Mouse (Mus musculus) heart, embryonic 15.5 days (tissue): ENCODE results near the gene Fcamr. TPM values are rescaled to one million over a fixed set of nuclear protein-coding genes. Genes with fewer than 3 reads are reported as not detected.

Source experiments
- ATAC-seq: fragments of 200-750 bp; cut with Nextera tagmentation; replicated peaks from 2 replicates; pipeline ENCODE4 v1.8.0; 2017; ENCODE audit warnings: low read depth, moderate TSS enrichment; ENCODE audit not compliant: insufficient number of reproducible peaks, insufficient read depth, low FRiP score
- H3K27ac ChIP-seq: fragments of 300-500 bp; sonication (generic); 2 replicates; pipeline ENCODE4 v1.5.1; 2015; ENCODE audit warnings: mild to moderate bottlenecking, inconsistent platforms
- H3K27me3 ChIP-seq: fragments of 300-500 bp; sonication (generic); 2 replicates; pipeline ENCODE4 v1.6.1; 2015; ENCODE audit warnings: inconsistent platforms
- H3K36me3 ChIP-seq: fragments of 300-500 bp; sonication (generic); 2 replicates; pipeline ENCODE4 v1.6.1; 2015; ENCODE audit warnings: mild to moderate bottlenecking, inconsistent platforms
- H3K4me1 ChIP-seq: fragments of 300-500 bp; sonication (generic); replicated peaks from 2 replicates; pipeline ENCODE4 v1.6.1; 2015; ENCODE audit warnings: inconsistent platforms
- H3K4me2 ChIP-seq: fragments of 300-500 bp; sonication (generic); 2 replicates; pipeline ENCODE4 v1.6.1; 2015; ENCODE audit warnings: inconsistent platforms, mild to moderate bottlenecking, moderate library complexity
- H3K4me3 ChIP-seq: fragments of 300-500 bp; sonication (generic); 2 replicates; pipeline ENCODE4 v1.5.1; 2015; ENCODE audit warnings: mild to moderate bottlenecking, inconsistent platforms
- H3K9ac ChIP-seq: fragments of 300-500 bp; sonication (generic); 2 replicates; pipeline ENCODE4 v1.6.1; 2015; ENCODE audit warnings: mild to moderate bottlenecking, inconsistent platforms
- H3K9me3 ChIP-seq: fragments of 300-500 bp; sonication (generic); replicated peaks from 2 replicates; pipeline ENCODE4 v1.6.1; 2016; ENCODE audit warnings: inconsistent platforms
- WGBS: fragments of 180-500 bp; shearing (Covaris S2); methylation state at CpG from one replicate; pipeline ENCODE4 v1.1.7; 2015; ENCODE audit warnings: mixed read lengths; 5-methylcytosine and 5-hydroxymethylcytosine counted together
- polyA plus RNA-seq: library from polyadenylated mRNA; unstranded; fragments of >200 nt; fragmentation: Nextera tagmentation; extraction: Ambion mirVana; gene quantifications from 2 replicates; pipeline ENCODE4 v1.2.1, GENCODE M21; 2015

Gene Fcamr
- polyA plus RNA-seq, 1 experiment from 2014 or later = 0.06 TPM

- Histone ChIP-seq H3K4me2 (no peak overlapping the region), H3K27ac (no peak overlapping the region), H3K4me1 (no peaks in the 10 kb centered on the region), H3K27me3 (no peaks in the 10 kb centered on the region), H3K9me3 (no peaks in the 10 kb centered on the region), H3K36me3 (no peaks in the 10 kb centered on the region), H3K9ac (no peak overlapping the region), H3K4me3 (no peak overlapping the region)
- 80% methylated on average over 4 of the region's 4 CpGs for WGBS
- no peak for ATAC-seq
Observed at GRCm38 (mm10) chr1:130864238-130864637, 63.5 kb downstream of the Fcamr start.

Other genes with a start within 250 kb of the Fcamr start
- not detected in 2 replicates for gene Zp3r, start 171.3 kb upstream of the Fcamr start, polyA plus RNA-seq
- not detected in 2 replicates for gene C4bp, start 139.3 kb upstream of the Fcamr start, polyA plus RNA-seq
- 0.16 TPM in 1 of 2 replicates, not detected in the other for gene Gm29427, start 85.1 kb upstream of the Fcamr start, polyA plus RNA-seq
- gene Yod1, start 83.6 kb upstream of the Fcamr start, polyA plus RNA-seq = 9.5 and 10.5 TPM in 2 replicates
- 6.2 and 7.2 TPM in 2 replicates for gene Pfkfb2, start 71.6 kb upstream of the Fcamr start, polyA plus RNA-seq
- 0.89 and 2.0 TPM in 2 replicates for gene AA986860, start 68.9 kb upstream of the Fcamr start, polyA plus RNA-seq
- gene Pigr, start 25.8 kb downstream of the Fcamr start, polyA plus RNA-seq = 0.05 TPM in 1 of 2 replicates, not detected in the other
- 1.6 and 2.1 TPM in 2 replicates for gene Fcmr, start 64.8 kb downstream of the Fcamr start, polyA plus RNA-seq
- not detected in 2 replicates for gene Il24, start 86.6 kb downstream of the Fcamr start, polyA plus RNA-seq
- gene Il20, start 110.5 kb downstream of the Fcamr start, polyA plus RNA-seq = not detected in 2 replicates
- not detected in 2 replicates for gene Il19, start 139.2 kb downstream of the Fcamr start, polyA plus RNA-seq
- 0.42 TPM in 1 of 2 replicates, not detected in the other for gene Il10, start 218.9 kb downstream of the Fcamr start, polyA plus RNA-seq